Mouse (Mus musculus) urinary bladder, adult 18-20 months (tissue): ENCODE results near the gene Gda.

ENCODE experiments used
- DNase-seq, 2 experiments: peaks; one replicate each; pipeline ENCODE4 v3.0.0; 2022; ENCODE audit warnings: low spot score in 2 of 2, mixed read lengths in 2 of 2

Gene Gda

GRCm38 (mm10) chr19:21373073-21373755, 100.0 kb downstream of the Gda start:
- DNase-seq: peak in 1 of 2 experiments; percentile 16

GRCm38 (mm10) chr19:21372395-21373072, 100.7 kb downstream of the Gda start:
- no peak for DNase-seq

- no peak for DNase-seq
Observed at GRCm38 (mm10) chr19:21371337-21371736, 101.9 kb downstream of the Gda start.

DNA sequence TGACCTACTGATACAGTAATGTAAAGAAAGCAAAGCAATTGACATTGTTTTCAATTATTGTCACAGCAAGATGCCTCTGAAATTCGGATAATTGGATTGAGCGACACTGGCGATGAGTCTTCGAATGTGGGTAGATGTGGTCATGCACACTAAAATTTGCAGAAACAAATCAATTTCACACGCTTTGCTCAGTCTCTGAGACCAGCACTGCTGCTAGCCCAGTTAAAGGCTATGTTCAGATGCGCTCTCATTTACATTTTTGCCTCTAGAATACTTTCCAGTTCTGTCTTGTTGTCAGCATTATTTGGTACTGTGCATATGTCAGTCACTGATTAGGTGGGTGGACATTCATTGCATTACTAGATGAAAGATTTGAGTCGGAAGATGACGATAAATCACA, 102.5 kb downstream of the Gda start:
- no peak for DNase-seq

DNA sequence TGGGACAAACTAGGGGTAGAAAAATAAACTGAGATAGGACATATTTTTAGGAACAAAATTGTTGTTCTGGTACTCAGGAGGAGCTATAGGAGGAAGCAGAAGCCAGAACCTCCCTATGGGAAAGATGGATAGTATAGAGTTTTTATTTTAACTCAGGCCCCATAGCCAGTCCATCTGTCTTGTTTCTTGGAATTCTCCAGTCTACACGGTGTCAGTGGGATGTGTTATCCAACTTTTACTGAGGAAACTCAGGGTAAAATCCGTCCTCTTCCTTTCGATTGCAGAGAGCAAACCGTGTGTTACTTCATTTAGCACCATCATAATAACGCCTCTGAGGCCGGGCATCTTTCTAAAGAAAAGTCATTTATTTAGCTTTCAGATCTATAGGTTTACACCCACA, 104.1 kb downstream of the Gda start:
- DNase-seq: no peak

GRCm38 (mm10) chr19:21368595-21368994, 104.7 kb downstream of the Gda start:
- DNase-seq: no peak

GRCm38 (mm10) chr19:21357792-21358191, 115.5 kb downstream of the Gda start:
- no peak for DNase-seq

- no peak for DNase-seq
Observed at GRCm38 (mm10) chr19:21349634-21350033, 123.6 kb downstream of the Gda start.

DNA sequence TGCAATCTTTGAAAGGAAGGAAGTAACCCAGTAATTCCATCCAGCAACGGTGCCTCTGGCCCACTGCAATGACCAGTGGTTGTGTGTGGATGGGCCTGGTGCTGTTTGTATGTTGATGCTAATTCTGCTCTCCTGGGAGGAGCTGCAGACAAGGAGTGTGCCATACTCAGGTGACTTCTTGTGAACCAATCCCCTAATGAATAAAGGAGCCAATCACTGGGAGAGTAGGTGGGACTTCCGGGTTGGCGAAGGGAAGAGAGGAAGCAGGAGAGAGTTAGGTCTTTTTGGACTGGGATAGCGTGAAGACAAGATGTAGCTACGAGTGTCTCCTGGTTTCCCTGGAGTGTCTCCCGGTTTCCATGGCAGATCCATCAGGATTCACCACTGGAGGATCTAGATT, 126.6 kb downstream of the Gda start:
- DNase-seq: no peak
